Mouse (Mus musculus): ENCODE data around the gene Rbfox2. TPM values are rescaled to one million over a fixed set of nuclear protein-coding genes. Genes with fewer than 3 reads are reported as not detected.

Rbfox2 gene
- total RNA-seq, 1 experiment from 2014 or later, result 51.4 TPM

DNA sequence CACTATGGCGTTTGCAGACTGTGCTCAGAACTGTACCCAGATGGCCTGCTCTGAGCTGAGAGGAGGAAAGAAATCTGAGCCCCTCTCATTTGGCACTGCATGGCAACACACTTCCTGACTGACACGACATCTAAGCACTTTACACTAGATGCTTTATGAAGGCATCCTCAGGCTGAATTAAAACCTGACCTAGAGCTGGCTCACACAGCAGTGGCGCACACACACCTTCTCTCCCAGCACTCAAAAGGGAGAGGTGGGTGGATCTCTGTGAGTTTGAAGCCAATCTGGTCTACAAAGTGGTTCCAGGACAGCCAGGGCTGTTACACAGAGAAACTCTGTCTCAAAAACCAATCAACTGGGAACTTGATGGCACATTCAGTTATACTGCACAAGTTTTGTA lies 207.0 kb downstream of the Rbfox2 start:
- DNase-seq, result no peak

DNA sequence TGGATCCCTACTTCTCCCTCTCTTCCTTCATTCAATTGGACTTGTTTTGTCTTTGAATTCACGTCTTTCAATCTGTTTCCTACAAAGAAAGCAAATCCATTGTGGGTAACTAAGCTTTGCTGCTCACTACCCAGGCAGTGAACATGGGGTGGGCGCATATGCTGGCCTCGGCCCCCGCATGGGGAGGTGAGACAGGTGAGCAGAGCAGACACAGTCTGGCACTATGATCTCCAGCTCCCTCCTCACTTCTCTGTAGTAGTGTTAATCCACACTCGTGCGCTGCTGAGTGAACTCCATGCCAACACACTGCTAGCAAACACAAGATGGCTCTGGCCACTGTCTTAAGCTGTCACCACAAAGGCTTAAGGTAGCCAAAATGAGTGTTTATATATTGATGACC lies 209.4 kb downstream of the Rbfox2 start:
- no peak for DNase-seq

DNA sequence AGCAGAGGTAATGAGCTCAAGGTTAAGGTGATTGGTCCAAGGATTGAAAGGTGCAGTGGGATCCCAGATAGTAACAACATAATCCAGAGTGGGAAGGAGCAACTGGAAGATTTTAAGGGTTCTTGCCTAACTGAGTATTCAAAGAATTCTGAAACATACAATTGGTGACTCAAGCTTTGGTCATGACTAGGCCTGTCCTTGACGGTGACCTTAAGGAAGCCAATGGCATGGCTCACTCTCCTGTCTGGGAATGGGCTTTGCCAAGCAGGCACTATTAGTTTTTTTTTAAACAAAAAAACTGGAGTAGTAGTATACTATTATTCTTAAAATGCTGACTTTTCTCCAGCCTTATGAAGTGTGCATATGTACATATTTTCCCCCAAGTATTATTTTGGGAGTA lies 211.6 kb downstream of the Rbfox2 start:
- DNase-seq, result peak; percentile 70

DNA sequence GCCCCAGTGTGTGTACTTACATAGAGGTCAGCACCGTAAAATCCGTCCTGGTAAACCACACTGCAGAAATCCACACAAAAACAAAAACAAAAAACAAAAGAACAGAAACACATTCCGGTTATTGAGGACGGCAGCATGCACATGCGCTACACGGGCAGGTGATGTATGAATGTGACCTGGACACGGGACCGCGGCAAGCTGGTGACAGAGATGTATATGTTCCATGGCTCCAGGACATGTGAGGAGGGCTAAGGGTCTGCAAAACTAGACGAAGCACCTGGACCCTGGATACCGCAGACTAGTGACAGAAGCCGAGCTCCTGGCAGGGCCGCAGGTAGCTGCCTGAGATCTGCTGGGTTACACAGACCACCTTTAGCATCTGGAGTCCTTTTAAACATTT lies 212.4 kb downstream of the Rbfox2 start:
- DNase-seq, result no peak

DNA sequence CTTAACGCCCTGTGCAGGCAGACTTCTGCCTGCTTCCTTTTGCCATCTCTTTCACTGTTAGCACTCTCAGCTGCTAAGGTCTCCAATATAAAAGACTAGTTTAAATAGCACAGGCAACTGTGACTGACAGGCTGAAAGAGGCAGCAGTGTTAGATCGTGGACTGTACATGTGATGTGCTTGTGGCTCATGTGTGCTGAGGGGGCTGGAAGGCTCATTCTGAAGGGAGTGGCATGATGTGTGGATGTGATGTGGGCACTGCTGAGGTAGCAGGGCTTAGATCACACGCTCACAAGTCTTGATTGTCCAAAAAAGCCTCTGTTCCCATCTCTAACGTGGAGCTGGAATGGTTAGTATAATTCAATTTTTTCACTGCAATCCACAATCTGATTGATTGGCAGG lies 215.4 kb downstream of the Rbfox2 start:
- DNase-seq, result no peak

DNA sequence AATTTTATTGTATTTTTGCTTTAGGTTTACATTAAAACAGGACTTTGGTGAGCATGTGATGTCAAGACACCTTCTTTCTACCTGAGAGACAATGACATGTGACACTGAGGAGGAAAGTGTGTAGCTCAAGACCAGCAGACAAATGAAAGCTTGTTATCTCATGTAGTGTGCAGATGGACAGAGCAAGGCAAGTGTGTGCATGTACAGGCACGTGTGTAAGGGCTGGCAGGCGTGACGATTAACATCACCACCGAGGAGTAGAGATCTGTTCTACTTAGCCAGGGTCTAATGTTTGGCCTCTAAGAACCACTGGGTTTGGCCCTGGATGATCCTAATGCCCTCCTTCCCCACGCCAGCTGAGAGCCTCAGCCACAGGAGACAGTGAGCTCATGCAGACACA lies 216.3 kb downstream of the Rbfox2 start:
- no peak for DNase-seq

DNA sequence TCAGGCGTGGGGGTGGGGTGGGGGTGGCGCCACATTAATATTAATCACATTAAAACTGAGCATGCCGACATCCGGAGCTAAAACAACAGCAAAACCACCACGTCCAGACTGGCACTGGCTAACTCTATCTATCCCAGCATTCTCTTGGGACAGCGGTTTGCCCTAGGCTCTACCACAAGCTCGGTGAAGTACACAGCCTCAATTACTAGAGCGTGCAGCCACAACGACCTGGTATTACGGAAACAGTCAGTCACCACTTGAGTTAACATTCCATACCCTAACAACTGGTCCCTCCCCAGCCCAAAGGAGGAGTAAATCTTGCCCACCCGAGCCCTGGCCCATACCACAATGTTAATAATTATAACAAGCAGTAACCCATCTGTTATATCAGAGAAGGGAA lies 217.6 kb downstream of the Rbfox2 start:
- no peak for DNase-seq

DNA sequence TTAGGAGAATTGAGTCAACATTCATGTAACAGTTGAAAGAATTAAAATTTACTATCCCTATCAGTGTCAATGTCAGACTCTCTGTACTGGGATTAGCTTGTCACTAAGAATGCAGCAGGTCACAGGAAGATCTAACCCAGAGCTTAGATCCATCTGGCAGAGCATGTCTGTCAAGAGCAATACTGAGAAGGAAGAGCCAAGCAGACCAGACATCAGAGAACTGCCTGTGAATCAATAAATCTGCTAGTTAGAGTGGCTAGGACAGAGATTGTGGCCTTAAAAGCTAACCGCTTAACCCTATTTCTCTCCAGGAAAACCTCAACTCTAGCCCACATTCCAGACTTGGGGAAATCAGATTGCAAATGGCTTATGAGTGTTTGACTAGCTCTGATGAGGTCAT lies 220.3 kb downstream of the Rbfox2 start:
- DNase-seq, result no peak

DNA sequence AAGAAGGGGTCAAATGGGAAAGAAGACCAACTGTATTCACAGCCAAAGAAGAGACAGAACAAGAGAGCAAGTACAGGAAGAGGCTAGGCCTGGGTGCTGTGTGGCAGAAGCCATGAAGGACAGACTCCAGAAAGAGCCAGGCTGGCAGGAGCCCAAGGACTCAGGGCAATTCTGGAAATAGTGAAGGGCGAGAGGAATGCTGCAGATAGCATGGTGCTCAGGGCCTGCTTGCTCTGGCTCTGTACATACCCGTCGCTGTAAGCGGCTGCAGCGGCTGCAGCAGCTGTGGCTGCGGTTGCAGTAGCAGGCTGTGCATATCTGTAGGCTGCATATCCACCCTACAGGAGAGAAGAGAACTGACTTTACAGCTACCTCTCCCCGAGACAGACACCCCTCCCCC lies 221.0 kb downstream of the Rbfox2 start:
- peak; percentile 90 for DNase-seq

DNA sequence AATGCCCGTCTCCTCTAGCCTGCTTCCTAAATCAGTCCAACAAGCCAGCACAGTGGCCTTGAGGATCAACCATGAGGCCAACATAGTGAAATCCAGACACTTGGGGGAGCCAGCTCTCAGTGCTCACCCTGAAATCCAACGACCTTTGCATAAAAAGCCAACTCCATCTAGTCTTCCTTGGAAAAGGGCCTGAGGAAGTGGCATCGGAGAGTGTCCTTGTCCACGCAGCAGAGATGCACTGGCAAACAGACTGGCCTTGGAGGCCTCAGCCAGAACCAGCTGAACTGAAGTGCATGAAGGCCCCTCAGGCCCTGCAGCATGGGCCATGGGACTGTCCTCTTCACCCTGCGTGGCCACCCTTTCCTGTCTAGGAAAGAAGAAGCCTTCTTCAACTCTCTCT lies 225.3 kb downstream of the Rbfox2 start:
- DNase-seq, result peak; percentile 71

DNA sequence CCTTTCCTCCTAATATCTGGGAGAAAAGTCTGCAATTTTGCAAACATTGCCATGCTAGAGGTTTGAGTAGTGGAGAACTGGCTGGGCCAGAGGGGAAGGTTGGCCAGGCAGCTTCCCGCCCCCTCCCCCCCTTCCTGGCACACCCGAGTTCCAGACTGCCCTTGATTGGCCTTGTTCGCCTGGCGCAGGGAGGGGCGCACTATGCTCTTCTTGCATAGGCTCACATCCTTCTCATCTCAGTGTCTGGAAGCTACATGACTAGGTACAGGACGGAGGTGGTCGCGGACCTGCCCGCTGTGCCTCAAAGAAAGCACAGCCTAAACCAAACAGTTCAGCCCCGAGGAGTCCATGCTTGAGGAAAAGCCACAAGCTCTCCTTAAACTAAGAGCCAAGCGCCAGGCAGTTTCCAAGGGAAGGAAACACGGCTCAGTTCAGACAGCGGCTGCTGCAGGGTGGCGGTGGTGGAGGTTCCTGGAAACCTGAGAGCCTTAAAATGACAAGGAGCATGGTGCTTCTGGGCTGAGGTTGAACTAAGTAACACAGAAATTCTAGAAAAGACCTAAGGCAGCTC lies 226.0 kb downstream of the Rbfox2 start:
- DNase-seq, result peak; percentile 50

DNA sequence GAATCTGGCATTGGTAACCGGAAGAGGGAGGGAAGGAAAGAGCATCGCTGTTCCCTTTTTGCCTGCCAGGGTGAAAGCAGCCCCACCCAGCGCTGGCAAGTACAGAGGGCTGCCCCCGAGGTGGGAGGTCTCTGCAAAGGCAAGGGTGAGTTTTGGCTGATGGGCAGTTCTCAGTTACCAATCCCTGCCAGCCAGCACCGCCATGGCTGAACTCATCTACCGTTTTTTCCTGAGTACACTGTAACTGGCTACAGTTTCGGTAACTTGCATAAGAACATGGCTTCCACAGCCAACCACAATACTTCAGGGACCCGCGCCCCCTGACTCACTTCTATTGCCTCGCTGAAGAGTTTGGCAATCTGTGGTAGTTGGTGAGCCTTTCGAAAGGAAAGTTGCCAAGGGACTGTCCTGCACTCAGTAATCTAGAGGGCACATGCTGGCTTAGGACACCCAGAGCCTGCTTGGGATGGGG lies 226.9 kb downstream of the Rbfox2 start:
- DNase-seq, result peak; percentile 66

DNA sequence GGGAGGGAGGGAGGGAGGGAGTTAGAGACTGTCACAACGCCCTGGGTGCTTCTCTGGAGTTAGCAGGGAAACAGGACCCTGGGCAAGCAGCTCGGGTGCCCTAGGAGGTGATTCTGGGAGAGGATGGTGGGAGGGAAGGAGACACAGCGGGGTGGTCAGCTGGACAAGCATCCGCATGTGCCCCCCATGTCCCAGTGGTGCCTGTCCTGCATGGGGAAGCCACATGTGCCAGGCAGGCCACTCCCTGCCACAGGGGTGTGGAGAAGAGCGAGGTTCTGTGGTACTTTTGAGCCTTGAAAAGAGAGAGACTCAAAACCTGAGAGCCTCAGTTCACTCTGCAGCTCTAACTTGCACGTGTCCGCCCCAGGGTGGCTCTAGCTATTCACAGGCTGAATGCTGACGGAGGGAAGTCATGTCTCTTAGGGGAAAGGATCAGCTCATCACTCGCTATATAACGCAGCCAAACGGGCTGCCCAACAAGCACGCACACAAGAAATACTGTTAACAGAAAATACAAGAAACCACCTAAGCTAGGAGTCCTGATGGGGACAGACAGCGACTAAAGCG lies 227.5 kb downstream of the Rbfox2 start:
- DNase-seq, result no peak

DNA sequence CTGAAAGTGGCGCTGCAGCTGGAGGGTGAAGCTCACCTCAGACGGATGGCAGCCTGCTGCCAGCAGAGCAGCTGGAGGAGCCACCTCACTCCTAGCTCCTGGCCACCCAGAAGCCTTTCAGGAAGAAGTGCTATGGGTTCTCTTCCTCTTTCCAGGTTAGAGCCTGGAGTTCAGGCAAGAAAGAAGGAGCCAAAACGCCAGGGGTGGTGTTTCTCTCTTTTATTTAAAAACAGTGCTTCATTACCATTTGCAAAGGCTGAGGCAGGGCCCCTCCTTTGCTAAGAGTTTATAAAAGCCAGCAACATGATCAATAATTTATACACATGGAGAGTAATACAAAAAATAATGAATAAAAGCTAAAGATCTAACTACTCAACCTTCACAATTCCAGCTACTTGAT lies 228.0 kb downstream of the Rbfox2 start:
- DNase-seq, result no peak

DNA sequence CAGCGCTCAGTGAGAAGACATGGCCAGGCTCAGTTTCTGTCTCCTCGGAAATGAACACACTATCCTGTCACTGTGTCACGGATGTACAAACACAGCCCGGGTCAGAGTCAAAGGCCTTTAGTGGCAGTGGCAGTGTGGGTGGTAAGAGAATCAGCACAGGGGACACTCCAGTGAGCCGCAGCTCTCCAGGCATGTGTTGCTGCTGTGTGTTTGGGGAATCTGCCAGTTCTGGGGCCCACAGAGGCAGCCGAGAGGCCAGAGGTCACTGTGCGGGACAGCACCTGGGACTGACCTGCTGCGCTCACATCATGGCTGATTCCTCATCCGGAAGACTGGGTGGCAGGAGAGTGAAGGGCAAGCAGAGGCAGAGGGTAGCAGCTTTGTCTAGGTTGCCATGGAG lies 228.9 kb downstream of the Rbfox2 start:
- DNase-seq, result no peak

DNA sequence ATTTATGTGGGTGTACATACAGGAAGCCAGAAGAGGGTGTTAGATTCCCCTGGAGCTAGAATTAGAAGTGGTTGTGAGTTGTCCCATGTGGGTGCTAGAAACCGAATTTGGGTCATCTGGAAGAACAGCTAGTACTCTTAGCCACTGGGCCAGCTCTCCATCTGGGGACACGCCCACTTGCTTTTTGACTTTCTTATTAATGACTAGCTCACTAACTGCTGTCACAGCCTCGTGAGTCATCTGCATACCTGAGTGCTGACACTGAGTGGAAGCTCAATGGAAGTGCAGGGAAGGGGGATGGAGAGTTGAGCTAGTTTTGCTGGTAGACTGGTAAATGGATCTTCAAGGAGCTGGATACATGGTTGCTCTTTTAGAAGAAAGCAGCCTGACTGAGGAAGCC lies 230.3 kb downstream of the Rbfox2 start:
- no peak for DNase-seq

DNA sequence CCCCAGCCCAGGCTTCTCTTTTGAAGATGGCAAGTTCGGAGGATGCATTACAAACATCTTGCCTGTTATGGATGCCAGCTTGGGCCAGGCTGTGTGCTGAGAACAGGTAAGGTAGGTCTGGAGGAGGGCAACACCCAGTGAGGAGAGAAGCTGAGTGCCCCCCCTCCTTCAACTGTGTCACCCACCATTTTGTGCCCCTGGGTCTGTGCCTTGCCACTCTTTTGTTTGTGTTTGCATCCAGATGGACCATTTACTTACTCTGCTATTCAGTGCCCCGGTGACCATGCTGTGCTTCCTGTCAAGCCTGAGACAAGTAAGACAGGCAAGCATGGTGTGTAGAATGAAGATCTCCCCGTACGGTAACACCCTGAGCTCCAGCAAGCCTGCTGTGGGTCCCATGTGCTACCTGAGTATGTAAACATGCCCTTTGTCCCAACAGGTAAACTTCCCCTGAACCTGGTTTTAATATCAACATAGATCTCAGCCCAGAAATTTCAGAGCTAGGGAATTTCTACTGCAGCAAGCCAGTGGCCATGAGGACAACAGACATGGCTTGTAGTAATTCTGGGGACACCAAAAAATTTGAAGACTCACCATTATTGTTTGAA lies 234.1 kb downstream of the Rbfox2 start:
- no peak for DNase-seq

DNA sequence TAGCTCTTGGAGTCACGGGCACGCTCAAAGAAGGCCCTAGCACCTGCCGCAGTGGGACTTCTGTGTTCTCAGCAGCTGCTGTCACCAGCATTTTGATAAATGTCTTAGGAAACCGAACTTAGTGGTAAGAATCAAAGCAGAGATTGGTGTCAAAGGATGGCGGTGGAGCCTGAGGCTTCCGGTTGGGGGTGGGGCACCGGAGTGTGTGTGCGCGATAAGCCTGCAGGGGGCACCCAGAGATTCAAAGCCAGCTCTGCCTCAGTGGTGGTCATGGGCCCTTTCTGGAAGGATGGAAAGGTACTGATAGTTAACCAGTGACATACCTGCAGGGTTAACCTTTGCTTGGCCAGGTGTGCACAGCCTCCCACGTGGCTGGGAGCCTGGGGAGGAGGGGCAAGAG lies 235.3 kb downstream of the Rbfox2 start:
- peak; percentile 68 for DNase-seq

DNA sequence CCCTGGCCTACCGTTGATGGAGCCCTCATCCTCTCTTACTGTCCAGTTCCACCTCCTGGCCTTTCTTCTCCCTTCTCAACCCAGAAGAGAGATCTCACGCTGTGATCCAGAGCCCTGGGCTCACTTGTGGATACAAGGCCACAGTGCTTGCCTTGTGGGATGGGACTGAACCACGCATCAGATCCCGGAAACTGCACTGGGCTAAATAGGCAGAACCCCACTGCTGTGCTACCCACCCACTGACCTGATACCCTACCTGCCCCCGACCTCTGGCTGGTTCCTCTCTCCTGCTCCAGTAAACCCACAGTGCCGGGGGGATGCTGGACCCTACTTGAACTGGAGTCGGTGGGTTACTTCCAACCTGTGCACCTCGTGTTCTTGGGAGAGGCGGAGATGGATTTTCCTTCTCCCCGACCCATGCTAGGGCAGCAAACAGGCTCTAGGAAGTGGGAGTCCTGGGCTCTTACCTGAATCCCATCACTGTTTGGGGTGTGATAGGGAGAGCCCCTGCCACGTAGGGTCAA lies 236.0 kb downstream of the Rbfox2 start:
- no peak for DNase-seq

DNA sequence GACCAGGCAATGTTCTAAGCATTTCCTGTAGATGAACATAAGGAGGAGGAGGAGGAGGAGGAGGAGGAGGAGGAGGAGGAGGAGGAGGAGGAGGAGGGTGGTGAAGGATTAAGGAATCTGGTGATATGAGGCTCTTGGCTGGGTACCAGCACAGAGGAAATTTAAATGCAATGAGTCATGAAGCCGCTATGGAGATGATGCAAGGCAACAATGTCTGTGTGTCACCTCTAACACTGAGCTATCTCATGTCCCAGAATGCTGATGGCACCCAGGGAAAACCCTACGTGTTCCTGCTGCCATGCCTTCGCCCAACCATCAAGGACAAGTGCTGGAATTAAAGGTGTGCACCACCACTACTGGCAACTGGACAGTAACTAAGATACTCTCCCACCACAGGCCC lies 237.8 kb downstream of the Rbfox2 start:
- no peak for DNase-seq

DNA sequence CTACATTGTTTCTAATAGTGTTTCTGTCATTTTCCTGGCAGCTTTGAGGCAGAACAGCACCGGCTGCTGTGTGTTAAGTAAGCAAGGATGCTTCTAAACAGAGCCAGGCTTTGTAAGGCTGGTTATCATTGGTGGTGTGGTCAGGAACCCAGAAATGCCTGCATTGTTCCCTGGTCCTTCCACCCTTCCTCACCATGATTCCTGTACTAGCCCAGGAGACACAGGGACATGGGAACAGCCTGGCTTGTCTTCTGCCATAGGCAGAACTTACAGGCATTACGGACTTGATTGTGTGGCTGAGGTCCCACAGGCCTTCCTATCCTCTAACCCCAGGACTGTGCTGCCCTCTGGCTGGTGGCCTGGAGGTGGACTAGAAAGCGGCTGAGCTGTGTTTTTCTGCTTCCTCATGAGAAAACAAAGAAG lies 238.4 kb downstream of the Rbfox2 start:
- peak; percentile 58 for DNase-seq

DNA sequence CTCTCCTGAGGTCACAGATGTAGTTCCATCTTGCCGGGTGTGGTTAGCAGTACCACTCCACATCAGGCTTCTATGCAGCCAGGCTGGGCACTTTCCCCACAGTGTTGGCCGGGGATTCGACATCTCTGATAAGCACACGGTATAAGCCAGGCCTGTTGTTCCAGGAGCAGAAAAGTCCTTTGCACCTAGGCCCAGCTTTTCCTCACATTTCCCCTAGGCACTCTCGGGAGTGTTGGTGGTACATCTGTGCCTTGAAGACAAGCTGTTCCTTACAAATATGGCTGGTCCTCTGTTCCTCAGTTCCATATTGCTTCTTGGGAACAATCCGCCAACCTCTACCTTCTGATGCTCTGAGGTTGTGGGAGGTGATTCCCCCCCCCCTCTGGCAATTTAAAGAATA lies 240.6 kb downstream of the Rbfox2 start:
- no peak for DNase-seq

DNA sequence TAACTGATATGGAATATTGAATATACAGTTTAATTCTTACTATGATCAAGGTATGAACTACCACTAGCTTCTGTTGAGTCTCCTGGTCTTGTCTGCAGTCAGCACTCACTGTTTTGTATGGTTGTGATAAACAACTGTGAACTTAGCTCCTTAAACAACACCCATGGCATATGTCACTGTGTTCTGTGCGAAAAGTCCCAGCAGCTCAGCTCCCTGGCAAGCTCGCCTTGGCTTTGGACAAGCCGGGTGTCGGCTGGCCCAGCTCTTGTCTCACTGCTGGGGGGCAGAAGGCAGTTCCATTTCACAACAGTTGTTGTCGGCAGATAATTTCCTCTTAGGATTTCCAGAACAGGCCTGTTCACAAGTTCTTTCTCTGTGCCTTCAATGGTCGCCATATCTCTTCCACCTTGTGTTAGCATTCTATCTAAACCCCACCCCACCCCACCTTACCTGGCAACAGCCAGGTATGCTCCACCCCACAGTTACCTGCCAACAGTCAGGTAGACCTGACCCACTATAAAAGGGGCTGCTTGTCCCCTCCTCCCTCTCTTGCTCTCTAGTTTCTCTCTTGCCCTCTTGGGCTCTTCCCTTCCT lies 241.4 kb downstream of the Rbfox2 start:
- DNase-seq, result peak; percentile 61

DNA sequence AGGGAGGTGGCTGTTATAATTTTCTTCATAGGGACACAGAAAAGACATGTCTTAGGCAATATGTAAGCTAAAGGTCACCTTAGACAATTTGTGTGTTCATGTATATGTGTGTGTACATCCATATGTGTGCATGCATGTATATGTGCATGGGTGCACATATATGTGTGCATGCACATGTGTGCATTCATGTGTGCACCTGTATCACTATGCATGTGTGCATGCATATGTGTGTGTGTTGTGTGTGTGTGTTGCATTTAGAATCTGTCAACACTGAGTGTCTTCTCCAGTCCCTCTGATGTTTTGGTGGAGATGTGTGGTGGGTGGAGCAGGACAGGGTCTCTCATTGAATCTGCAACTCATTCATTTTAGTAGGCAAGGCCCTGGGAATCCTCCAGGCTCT lies 244.1 kb downstream of the Rbfox2 start:
- no peak for DNase-seq
